Mouse (Mus musculus) liver, embryonic 18 days (tissue): ENCODE data around the gene Olfr143. TPM values are rescaled to one million over a fixed set of nuclear protein-coding genes. Genes with fewer than 3 reads are reported as not detected.

ENCODE experiments used
- polyA plus RNA-seq: library from polyadenylated mRNA; depleted of rRNA; stranded (reverse); fragments of >200 nt; gene quantifications from 2 replicates; pipeline ENCODE4 v1.2.3, GENCODE M21; 2012; rRNA removed

Gene Olfr143
- polyA plus RNA-seq, result not detected in 2 replicates

DNA sequence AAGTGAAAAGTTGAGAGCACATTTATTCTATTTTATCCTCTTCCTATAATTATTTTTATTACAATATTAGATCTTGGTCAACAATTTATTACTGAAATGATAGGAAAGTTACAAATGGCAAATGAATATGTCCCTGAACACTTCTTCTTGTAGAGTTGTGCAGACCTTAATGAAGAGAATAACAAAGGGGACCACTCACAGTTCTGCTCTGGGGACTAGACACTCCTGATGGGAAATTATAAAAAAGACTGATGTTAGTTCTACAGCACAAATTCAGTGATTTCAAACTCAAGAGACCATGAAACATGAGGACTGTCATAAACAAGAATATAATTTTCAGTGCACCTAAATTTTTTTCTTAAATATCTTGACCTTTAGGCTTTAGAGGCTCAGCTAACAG, at the start of gene Olfr143:
Gene Olfr143 (plus strand): TSS at position 301 of the 400 bp plus-strand sequence.

DNA sequence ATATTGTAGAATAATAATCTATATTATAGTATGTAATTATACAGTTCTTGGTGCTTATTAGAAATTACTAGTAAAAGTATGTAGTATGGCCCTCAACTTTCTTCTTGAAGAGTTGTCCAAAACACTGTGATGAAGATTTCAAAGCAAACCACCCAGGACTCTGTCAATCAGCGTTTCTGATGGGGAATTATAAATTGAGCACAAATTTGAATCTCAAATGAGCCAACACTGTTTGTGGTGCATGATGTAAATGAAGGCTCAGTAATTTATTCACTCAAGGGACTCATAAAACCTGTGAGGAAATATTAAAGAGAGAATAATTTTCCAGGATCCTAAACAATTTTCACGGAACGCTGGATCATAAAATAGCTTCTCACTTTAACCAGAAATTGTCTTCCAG, 44.5 kb upstream of the Olfr143 start, which contains the start of gene Olfr893:
Gene Olfr893 (plus strand): TSS at position 301 of the 400 bp plus-strand sequence.

DNA sequence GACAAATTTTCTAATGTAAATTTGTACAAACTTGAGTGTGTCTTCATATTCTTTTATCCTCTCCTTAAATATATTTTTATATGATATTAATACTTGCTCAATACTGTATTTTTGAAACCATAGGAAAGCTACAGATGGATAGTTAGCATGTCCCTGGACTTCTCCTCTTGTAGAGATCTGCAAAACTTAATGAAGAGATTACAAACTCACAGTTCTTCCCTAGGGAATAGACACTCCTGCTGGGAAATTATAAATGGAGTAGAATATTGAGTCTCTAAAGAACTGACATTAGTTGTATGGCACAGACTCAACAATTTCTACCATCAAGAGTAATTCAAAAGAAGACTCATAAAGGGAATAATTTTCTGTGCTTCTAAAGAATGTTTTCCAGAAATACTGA, 34.8 kb upstream of the Olfr143 start, which contains the start of gene Olfr894:
Gene Olfr894 (plus strand): TSS at position 301 of the 400 bp plus-strand sequence.

DNA sequence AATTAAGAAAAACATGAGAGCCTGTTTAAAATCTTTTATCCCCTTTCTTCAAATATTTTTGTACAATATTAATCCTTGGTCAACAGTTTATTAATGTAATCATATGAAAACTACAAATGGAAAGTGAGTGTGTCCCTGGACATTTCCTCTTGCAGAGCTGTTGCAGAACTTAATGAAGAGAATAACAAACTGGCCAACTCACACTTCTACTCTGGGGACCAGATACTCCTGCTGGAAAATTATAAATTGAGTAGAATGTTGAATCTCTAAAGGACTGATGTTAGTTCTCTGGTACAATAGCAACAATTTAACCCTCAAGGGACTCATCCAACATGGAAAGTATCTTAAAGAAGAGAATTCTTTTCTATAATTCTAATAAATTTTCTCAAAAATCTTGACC, 15.0 kb downstream of the Olfr143 start, which contains the start of gene Olfr895:
Gene Olfr895 (plus strand): TSS at position 301 of the 400 bp plus-strand sequence.

DNA sequence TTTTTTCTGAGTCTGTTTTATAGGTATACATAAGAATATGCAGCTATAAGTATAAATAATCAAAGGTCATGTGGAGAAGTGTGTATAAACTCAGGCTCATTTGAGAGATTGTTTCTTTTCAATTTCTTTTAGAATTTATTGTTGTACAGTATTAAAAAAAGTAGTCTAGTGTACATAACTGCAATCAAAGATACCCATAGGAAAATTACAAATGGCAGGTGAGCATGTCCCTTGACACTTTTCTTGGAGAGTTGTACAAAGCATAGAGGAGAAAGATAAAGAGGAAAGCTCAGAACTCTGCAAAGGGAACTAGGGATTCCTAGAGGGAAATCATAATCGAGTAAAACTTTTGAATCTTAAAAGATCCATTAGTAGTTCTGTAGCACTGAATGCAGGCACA, 38.2 kb downstream of the Olfr143 start, which contains the start of gene Olfr896-ps1:
Gene Olfr896-ps1 (plus strand): TSS at position 301 of the 400 bp plus-strand sequence.

Other genes with a start within 250 kb of the Olfr143 start
- not detected in 2 replicates for gene Olfr883, start 227.0 kb upstream of the Olfr143 start, polyA plus RNA-seq
- not detected in 2 replicates for gene Olfr884, start 206.2 kb upstream of the Olfr143 start, polyA plus RNA-seq
- not detected in 2 replicates for gene Olfr885, start 191.5 kb upstream of the Olfr143 start, polyA plus RNA-seq
- not detected in 2 replicates for gene Olfr887, start 168.7 kb upstream of the Olfr143 start, polyA plus RNA-seq
- not detected in 2 replicates for gene Olfr888, start 144.6 kb upstream of the Olfr143 start, polyA plus RNA-seq
- gene Olfr889, start 137.6 kb upstream of the Olfr143 start, polyA plus RNA-seq, result under 0.01 TPM in 1 of 2 replicates, not detected in the other
- not detected in 2 replicates for gene Olfr890, start 110.3 kb upstream of the Olfr143 start, polyA plus RNA-seq
- not detected in 2 replicates for gene Olfr891, start 72.0 kb upstream of the Olfr143 start, polyA plus RNA-seq
- gene Olfr893, start 44.4 kb upstream of the Olfr143 start, polyA plus RNA-seq, result not detected in 2 replicates
- gene Olfr894, start 34.7 kb upstream of the Olfr143 start, polyA plus RNA-seq, result not detected in 2 replicates
- gene Olfr895, start 15.1 kb downstream of the Olfr143 start, polyA plus RNA-seq, result not detected in 2 replicates
- not detected in 2 replicates for gene Olfr896-ps1, start 38.3 kb downstream of the Olfr143 start, polyA plus RNA-seq
- not detected in 2 replicates for gene Olfr25, start 76.3 kb downstream of the Olfr143 start, polyA plus RNA-seq
- gene Olfr898, start 95.6 kb downstream of the Olfr143 start, polyA plus RNA-seq, result not detected in 2 replicates
- gene Olfr250, start 114.1 kb downstream of the Olfr143 start, polyA plus RNA-seq, result not detected in 2 replicates
- not detected in 2 replicates for gene Olfr251, start 124.3 kb downstream of the Olfr143 start, polyA plus RNA-seq
- not detected in 2 replicates for gene Olfr147, start 148.9 kb downstream of the Olfr143 start, polyA plus RNA-seq
- gene Olfr901, start 176.7 kb downstream of the Olfr143 start, polyA plus RNA-seq, result not detected in 2 replicates
- not detected in 2 replicates for gene Olfr902, start 194.9 kb downstream of the Olfr143 start, polyA plus RNA-seq
- gene Olfr904, start 210.4 kb downstream of the Olfr143 start, polyA plus RNA-seq, result not detected in 2 replicates
- not detected in 2 replicates for gene Olfr905, start 218.3 kb downstream of the Olfr143 start, polyA plus RNA-seq
- gene Olfr906, start 234.3 kb downstream of the Olfr143 start, polyA plus RNA-seq, result not detected in 2 replicates
- not detected in 2 replicates for gene Olfr907, start 243.0 kb downstream of the Olfr143 start, polyA plus RNA-seq